Mouse (Mus musculus) liver, embryonic 14.5 days (tissue): Measurements from ENCODE around the gene Ift46.

Experiments
- CTCF ChIP-seq: IDR thresholded peaks from 2 replicates; pipeline ENCODE4 v1.5.1; 2016; ENCODE audit warnings: antibody characterized with exemption, low read depth, control low read depth
- EP300 ChIP-seq: IDR thresholded peaks from 2 replicates; pipeline ENCODE4 v1.6.1; 2016; ENCODE audit warnings: antibody characterized with exemption, low read depth

DNA sequence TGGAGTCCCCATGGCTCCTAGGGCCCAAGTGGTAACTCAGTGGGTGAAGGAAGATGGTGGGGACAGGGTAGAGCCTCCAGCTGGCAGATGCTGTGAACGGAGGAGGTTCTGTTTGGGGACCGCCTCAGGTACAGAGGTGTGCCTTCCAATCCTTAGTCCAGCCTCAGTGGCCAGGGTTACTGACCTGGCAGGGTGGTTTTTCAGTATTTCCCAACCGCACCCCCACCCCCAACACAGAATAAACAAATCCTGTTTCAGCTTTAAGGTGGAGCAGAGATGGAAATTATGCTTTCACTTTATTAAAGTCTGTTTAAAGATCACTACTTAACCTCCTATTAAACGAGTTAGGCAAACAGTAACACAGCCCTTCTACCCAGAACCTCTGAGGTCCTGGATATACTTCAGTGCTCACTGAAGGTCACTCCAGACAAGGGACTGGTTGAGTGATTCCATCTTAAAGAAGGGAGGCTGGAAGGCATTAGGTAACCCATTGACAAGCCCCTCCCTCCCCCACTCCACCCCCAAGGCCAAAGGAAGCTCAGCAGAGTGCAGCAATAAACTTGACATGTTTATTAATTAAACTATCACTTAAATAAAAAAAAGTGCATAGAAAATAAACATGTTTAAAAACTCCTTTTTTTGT lies 35.2 kb downstream of the Ift46 start, which contains the start of gene Ttc36:
- no peak for TF ChIP-seq EP300
- TF ChIP-seq CTCF = no peak
